Mouse (Mus musculus) liver, adult 2 months (tissue): Measurements from ENCODE around the gene 4921524J17Rik.

ENCODE experiments used
- CTCF ChIP-seq: fragments of 200-500 bp; IDR thresholded peaks from 2 replicates; pipeline ENCODE4 v1.5.1; 2011; ENCODE audit warnings: low read depth, low read length, control low read depth
- POLR2A ChIP-seq: fragments of 200-500 bp; IDR thresholded peaks from 2 replicates; pipeline ENCODE4 v1.6.1; 2011; ENCODE audit warnings: low read length, control low read depth; ENCODE audit not compliant: insufficient read depth; ENCODE audit errors: extremely low read depth

DNA sequence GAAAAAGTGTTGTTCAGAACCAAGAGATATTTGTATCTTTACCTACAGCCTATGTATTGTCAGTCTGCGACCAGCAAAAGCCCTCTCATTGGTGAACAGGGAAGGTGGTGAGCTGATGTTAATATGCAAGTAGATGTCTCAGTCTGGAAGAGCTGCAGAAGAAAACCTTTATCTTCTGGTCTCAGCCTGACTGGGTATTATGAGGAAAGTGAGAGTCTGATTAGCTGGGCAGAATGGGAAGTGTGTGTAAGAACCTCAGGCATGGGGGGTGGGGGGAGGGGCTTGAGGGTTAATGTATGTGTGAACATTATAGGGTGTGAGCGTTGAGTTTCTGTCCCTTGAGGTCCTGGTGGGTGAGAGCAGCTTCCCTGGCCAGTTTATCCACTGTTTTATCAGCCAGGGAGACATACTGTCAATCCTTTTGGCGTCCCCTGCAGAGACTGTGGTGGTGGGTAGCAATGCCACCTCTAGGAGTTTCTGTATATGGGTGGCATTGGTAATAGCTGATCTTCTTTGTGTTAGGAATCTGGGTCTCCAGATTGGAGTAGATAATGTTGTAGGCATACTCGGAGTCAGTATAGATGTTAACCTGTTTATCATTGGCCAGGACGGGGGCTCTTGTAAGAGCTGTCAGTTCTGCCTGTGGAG, 36.1 kb downstream of the 4921524J17Rik start:
- TF ChIP-seq CTCF (no peak), POLR2A (no peak)
